Mouse (Mus musculus): ENCODE data around the gene Ap2b1. TPM values are rescaled to one million over a fixed set of nuclear protein-coding genes. Genes with fewer than 3 reads are reported as not detected.

Gene Ap2b1
- total RNA-seq (2023) = 106 TPM

DNA sequence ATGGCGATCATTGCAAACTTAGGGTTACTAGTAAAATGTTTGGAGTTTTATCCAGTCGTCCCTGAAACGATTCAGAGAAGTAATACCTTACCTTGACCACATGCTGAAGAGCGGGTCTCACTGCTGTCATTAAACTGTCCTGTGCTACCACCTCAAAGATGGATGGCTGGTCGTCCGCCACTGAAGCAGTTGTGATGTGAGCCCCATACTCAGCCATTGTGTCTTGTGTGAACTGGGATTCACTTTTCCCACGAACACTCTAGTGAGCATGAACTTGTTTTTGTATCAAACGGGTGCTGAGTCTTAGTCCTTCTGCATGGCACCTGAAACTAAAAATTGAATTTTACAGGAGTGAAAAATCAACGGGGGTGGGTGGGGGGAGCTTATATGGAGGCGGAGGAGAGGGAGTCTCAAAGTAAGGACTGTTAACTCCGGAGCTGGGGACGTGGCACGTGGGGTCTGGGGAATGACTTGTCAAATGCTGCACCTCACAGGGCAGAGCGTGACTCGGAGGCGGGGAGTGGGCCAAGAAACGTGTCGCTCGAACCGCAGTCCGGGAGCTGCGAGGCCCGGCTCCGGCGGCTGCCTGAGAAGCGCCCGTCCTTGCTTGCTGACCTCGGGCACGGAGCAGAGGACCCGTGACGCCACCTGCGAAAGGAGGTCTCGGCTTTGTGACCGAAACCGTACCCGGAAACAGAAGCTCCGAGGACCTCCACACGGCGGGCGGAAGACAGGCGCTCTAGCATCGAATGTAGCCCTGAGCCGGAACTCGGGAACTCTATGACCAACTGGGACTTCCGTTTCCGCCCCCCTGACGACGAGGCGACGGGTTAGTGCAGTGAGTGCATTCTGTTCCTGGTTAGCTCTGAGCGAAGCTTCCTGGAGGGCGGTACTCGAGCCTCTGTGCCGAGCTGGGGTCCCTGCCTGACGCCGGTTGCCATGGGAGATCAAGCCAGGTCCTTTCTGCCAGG, at the start of gene Ap2b1:
Ap2b1 (plus strand) TSS at position 800 of the 971 bp plus-strand sequence.

DNA sequence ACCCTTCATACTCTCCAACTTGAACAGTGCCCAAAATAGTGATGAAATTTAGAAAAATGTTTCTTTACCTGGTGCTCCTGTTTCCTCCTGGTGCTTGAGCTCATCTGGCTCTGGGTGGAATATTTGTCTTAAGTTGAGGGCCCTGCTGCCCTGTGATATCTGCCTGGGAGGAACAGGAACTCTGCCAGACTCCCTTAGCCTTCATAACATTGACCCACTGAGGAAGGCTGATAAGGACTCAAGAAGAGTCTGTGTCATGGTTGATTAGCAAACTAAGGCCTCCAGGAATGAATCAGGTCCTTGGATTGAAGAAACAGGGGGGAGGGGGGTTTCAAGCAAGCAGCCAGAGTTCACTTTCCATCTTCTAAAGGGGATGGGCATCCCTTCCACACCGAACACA, 12.3 kb upstream of the Ap2b1 start, which contains the start of gene Slfn14:
Slfn14 (minus strand) TSS at position 161 of the 400 bp plus-strand sequence.

GRCm38 (mm10) chr11:83302526-83303251, 3.9 kb downstream of the Ap2b1 start, which contains the start of gene Pex12:
Gene Pex12, minus strand, starts transcription at chr11:83302586.

DNA sequence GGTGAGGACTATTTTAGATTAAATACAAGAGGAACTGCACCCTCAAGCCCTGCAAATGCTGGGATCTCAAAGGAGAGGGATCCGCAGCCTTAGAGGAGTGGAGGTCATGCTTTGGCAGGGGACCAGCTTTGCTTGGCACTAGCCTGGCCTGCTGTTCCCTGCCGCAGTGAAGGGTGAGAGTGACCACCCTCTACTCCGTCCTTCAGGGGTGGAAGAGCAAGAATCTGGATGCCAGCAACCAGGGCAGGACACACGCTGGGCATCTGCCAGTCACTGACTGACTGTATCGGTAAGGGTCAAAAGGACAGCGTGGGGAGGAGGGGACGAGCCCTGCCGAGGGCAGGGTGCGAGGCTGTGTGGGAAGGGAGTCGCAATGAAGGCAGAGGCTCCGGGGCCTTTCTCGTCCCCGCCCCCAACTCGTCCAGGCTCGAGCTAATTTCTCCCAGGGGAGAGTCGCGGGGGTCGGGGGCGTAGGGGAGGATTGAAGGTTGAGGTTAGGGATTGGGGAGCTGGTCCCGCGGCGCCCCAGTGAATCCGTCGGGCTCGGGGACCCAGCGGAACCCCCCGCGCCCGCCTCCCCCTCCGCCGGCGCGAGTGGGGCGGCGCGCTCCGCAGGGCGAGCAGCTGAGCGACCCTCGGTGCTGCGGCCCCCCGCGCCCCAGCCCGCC, 110.4 kb downstream of the Ap2b1 start, which contains the start of gene Rasl10b:
Rasl10b (plus strand) TSS at position 51 of the 668 bp plus-strand sequence.

DNA sequence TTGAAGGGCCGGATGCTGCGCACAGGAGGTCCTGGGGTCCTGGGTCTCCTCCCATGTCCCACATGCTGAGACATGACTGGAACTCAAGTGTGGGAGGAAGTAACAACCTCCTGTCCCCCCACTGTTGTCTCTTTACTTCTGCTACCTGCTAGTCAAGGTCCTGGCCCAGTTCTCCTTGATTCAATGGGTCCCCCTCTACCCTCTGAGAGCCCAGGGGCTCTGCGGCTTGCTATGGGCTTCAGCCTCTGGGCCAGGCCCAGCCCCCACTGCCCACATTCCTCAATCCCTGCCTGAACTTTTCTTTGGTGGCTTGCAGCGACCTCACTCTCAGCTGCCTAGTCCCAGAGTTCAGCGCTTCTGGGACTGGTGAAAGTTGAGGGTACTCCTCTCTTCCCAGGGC, 130.5 kb downstream of the Ap2b1 start, which contains the start of gene Gas2l2:
Gas2l2 (minus strand) TSS at position 101 of the 400 bp plus-strand sequence.

GRCm38 (mm10) chr11:83437377-83437776, 138.6 kb downstream of the Ap2b1 start, which contains the start of gene 1700020L24Rik:
Gene 1700020L24Rik, plus strand, starts transcription at chr11:83437677.

Other genes with a start within 250 kb of the Ap2b1 start
- 134 TPM for gene Slfn2, start 233.9 kb upstream of the Ap2b1 start, total RNA-seq (2023)
- gene Slfn1, start 182.2 kb upstream of the Ap2b1 start, total RNA-seq (2023) = 97.2 TPM
- gene Slfn4, start 123.8 kb upstream of the Ap2b1 start, total RNA-seq (2023) = 1.4 TPM
- gene Slfn3, start 107.7 kb upstream of the Ap2b1 start, total RNA-seq (2023) = 4.6 TPM
- gene Slfn14, start 12.3 kb upstream of the Ap2b1 start, total RNA-seq (2023) = not detected
- gene Pex12, start 3.6 kb downstream of the Ap2b1 start, total RNA-seq (2023) = 9.4 TPM
- gene Rasl10b, start 110.1 kb downstream of the Ap2b1 start, total RNA-seq (2023) = 0.89 TPM
- gene Gas2l2, start 130.4 kb downstream of the Ap2b1 start, total RNA-seq (2023) = not detected
- not detected for gene 1700020L24Rik, start 138.7 kb downstream of the Ap2b1 start, total RNA-seq (2023)
- not detected for gene Mmp28, start 164.0 kb downstream of the Ap2b1 start, total RNA-seq (2023)
- gene Taf15, start 174.1 kb downstream of the Ap2b1 start, total RNA-seq (2023) = 145 TPM
- gene Heatr9, start 223.2 kb downstream of the Ap2b1 start, total RNA-seq (2023) = not detected
- 19.3 TPM for gene Ccl5, start 231.5 kb downstream of the Ap2b1 start, total RNA-seq (2023)

All from CD8-positive naive resting alpha-beta T cell, adult 57 days (primary cell).